Mouse (Mus musculus): ENCODE data around the gene Ndufaf8.

GRCm38 (mm10) chr11:120112136-120112535, 13.4 kb downstream of the Ndufaf8 start:
- no peak for TF ChIP-seq GATA1 (IDR thresholded peaks at IDR 0.05; ENCODE audit: low read length)
- no peak for TF ChIP-seq TAL1 (IDR thresholded peaks at IDR 0.05; ENCODE audit: low read length)
